Mouse (Mus musculus) brain, adult 2 months (tissue): ENCODE measurements around the gene Hs1bp3.

Experiments used
- DNase-seq: peaks from one replicate; pipeline ENCODE4 v3.0.0; 2011; ENCODE audit warnings: low read depth, low spot score

Hs1bp3 gene

DNA sequence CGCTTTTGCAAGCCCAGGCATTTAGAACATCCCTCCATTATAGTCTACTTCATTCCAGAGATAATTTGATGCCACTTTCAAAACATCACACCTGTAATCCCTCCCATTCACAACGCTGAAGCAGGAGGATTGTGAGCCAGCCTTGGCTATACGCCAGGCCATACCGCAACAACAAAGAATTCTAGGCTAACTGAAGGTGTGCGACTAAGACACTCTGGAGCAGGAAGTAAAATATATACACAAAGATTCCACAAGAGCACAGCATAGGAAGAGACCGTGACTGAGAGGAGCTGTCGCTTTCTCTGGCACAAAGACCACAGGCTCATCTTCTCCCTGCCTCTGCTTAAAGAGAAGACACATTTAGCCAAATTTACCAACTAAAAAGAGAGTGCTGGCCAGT is 49.2 kb downstream of the Hs1bp3 start:
- DNase-seq: no peak

DNA sequence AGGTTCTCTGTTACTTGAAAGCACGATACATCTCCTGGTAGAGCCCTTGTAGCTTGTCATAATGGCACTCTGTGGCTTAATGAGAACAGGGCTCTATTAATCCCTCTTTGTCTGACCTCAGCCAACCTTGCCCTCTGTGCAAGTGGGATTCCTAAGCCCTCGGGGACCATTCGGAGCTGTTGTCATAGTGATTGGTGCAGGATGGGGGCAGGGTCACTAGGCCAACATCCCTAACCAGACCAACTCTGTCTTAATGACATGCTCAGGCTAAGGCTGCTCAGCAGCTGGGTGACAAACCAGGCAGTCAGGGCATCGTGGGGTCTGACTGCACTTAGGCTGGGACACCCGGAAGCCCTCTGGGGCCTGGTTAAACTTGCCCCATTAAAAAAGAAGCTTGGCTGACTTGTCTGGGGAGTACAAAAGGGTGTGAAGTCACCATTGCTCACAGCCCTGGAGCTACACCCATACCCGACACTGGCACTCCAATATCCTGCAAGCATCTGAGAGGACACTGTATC is 51.1 kb downstream of the Hs1bp3 start:
- no peak for DNase-seq

DNA sequence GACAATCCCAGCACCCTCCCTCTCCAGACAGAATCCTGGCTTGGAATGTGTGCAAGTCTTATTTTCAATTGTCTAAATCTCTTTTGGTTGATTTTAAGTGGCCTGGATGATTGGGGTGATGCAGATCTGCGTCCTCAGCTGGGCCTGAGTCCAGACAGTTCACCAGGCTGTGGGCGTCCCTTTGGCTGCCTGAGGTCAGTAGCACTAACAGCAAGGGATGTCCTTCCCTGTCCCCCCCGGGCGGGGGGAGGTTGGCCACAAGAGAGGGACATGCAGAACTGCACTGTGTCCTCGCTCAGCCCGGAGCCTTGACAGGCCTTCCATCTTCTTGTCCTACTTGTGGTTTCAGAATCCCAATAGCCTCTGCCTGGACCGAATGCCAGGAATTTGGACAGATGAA is 52.1 kb downstream of the Hs1bp3 start:
- DNase-seq: no peak

DNA sequence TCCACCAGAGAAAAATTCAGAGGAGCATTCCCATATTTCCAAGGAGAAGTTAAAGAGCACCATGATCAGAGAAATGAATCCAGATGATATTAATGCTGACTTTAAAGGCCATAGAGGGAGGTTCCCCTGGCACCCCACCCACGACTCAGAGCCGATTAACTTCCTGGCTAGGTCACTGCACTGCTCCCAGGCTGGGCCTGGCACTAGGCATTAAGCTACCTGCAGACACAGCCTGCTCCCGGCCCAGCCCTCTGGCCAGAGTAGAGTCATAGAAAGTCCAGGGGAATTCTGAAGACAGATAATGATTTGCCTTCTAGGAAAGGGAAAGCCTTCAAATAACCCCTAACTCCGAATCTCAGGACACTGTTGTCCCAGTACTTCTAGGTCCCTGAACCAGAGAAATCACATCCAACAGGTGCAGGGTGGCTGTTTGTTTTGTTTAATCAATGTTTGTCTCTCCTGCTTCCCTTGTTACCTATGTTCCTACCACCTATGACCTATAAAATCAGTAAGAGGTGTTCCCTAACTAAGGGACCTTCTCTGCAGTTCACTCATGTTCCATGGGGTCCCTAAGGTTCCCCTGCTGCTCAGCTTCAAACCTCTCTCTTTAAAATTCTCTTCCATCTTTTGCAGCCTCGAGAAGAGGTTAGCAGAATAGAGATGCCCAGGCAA is 52.8 kb downstream of the Hs1bp3 start:
- no peak for DNase-seq

DNA sequence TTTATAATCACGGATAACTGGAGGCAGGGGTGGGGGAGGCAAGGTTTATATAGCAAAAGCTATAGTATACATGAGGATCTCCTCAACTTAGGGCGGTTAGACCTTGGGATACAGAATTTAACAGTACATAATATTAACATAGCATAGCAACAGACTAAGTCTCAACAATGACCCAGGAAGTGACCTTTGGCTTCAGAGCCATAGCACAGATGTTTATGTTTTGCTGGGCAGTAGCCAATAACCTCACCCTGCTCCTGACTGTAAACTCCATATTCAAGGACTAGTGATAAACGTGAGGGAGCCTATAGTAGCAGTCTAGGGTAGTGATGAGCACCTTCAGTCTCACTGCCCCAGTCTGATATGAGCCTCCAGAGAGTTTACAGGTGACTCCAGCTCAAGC is 53.5 kb downstream of the Hs1bp3 start:
- no peak for DNase-seq

DNA sequence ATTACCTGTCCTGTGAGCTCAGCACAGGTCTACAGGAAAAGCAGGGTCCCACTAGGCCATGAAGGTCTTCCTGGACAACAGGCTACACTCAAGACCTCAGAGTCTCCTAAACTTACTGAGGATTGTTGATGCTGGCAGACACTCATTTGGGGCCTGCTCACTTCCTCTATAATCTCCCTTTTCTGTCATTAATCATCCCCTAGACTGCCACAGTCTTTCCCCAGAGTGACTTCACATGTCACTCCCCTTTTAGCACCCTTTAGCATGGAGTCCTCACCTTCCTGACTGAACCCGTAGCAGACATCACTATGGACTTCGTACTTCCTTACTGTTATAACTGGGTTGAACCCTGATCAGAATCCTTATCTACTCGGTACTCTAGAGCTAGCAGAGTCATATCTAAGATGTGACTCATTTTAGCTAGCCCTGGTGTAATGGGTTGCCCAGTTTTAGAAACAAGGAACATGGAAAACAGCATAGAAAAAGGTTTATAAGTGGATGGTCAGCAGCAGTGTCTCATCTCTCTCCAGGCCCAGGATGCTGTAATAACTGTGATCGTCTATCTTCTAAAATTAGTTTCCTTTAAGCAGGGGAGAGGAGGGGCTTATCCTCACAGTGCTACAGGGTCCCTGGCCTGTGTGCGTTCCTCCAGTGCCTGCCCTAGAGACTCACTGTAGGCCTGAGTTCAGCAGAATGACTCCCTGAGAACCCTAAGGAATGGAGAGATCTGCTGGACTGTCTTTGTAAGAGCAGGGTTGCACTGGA is 58.7 kb downstream of the Hs1bp3 start:
- no peak for DNase-seq

DNA sequence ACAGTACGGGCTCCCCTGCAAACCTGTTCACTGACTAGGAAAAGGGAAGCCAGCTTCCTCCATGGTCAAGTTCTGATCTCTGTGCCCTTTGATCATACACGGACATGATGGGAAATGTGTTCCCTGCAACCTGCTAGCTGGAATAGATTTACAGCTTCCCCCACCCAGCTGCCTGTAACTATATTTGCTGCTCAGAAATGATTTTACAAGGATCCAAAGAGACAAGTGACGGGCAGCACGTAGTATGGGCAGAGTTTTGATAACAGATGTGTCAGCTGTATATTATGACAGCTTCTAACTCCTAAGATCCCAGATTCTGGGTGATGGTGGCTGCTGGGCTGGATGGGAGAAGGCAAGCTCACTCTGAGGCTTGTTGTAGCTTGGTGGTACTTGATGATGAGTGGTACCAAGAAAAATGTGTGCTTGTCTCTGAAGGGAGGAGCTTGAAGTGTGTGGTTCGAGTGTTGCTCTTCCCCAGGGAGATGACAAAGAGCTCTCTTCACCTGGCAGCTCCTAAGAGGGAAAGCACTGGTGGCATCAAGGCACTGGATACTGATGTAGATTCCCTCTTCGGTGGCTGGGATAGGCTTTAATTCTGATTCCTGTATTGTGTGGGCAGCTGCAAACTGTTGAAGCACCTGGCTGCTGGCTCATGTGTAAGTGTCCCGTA is 59.4 kb downstream of the Hs1bp3 start:
- no peak for DNase-seq

DNA sequence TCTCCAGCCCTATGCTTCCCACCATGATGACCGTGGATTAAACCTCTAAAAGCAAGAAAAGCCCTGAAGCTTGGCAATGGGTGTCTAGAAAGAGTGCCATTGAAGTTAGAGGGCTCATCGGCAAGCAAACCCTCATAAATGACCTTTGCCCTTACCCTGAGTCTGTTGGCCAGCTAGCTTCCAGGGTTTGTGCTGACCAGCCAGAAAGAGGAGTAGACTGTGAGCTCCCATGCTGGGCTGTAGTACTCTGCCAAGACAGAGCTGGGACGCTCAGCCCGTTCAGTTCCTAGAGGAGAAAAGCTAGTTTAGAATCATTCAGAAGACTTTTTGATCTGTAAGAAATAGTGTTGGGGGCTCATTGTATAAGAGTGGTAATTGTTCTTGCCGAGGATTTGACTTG is 60.5 kb downstream of the Hs1bp3 start:
- DNase-seq: no peak

DNA sequence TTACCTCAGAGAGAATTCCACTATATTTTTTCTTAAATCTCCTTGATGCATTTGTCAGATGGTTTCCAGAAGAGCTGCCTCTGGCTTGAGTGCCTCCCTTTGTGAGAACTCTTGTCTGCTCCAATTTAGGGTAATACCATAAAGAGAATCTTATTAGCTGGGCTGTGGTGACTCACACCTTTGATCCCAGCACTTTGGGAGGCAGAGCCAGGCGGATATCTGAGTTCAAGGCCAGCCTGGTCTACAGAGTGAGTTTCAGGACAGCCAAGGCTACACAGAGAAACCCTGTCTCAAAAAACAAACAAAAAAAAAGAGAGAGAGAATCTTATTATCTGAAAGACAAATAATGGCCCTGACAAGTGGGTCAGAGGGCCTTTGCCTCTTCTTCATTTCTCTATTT is 63.9 kb downstream of the Hs1bp3 start:
- no peak for DNase-seq

DNA sequence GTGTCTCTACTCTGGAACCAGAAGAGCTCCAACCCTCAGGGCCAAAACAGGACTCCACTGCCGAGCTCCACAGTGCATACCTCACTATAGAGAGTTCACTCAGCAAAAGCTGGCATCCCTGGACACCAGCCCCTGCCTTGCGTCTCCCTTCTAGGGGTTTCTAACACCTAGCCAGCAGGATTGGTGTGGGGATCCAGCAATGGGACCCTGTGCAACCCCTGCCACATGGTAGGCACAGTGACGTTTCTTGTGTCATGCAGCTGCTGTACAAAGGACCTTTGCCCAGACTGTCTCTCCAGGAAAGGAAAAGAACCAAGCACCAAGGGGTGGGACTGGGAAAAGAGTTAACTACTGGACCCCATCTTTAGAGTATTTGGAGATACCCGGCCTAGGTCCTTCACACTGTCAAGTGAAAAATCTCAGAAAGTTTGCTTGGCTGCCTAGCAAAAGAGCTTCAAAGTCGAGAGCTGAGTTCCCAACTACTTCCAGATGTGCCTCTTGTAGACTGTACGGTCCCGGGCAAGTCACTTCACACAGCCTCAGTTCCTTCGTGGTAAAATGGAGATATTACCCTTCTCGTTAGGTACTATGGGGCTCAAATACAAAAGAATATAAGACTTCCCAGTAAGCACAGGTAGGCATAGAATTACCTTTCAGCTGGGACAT is 64.9 kb downstream of the Hs1bp3 start:
- DNase-seq: no peak

DNA sequence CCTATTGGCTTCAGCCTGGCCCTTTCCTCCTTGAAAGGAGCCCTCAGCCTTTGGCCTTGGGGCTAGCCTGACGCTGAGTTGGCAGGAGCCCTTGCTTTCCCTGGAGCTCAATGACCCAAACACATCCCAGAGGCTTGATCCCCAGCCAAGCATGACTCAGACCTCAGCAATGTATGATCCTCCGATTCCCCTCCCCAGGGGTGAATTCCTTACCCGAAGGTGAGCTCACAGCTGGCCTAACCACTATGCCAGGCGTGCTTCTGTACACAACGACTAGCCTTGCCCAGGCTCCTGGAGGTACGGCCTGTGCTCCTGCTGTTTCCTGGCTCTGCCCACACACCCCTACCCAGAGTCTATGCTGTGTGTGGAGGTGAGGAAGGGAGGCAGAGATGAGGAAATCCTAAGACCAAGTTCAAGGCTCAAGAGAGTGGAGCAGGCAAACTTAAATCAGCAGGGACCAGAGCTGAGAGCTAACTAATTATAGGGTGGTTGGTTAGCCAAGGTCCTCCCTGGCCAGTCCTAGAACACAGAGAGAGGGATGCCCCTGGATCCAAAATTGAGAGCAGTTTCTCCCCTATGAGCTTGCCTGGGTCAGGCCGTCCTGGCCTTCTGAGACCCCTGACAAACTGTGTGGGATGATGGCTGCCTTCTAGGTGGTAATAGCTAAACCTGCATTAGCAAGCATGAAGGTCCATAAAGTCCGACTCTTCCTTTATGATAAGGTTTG is 66.7 kb downstream of the Hs1bp3 start:
- peak; percentile 69 for DNase-seq

DNA sequence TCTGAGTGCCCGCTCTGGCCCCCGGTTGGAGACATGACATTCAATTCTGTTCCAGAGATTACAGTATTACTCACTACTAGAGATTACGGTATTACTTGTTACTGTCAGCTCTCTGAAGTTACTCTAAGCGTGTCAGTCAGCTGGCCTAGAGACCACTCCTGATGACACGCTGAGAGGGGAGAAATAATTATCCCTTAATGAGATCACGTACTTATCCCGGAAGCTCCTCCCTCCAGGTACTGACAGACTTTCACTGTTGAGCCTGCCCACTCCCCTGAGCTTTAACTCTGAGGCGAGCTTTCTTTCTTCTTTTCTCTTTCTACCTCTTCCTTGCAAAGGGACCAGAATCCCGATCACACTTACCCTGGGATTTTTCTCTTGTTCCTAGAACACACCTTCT is 67.7 kb downstream of the Hs1bp3 start:
- no peak for DNase-seq

DNA sequence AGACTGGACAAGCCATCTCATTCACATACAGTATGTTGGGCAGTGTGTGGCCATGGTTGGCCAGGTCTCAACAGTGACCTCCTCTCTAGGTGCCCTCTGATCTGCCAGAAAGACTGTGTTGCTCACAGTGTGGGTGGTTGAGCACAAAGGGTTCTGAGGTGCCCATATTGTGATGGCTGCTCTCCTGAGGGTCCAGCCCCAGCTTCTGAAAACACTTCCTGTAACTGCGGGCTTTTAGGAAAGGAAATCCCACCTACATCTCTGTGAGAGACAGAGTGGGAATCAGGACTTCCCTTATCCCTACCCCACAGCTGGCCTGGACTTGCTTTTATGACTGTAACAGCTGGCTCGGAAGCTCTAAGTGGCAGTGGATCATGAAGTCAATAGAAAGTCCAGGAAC is 68.7 kb downstream of the Hs1bp3 start:
- no peak for DNase-seq

DNA sequence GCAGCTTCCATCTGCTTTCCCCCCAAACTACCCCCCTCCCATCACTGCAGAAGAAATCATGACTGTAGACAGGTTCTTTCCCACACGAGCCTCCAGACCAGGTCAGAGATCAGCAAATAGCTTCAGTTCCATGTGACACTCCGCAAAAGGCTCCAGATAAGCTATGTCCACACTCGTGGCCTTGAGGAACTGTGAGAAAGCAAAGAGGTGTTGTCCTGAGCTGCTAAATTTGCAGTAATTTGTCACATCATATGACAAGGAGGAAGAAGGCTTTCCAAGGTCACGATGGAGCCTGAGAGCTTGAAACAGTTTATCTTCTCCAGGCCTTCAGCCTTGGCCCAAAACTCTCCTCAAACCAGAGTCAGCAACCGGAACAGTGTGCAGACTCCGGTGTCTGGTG is 70.6 kb downstream of the Hs1bp3 start:
- DNase-seq: no peak

DNA sequence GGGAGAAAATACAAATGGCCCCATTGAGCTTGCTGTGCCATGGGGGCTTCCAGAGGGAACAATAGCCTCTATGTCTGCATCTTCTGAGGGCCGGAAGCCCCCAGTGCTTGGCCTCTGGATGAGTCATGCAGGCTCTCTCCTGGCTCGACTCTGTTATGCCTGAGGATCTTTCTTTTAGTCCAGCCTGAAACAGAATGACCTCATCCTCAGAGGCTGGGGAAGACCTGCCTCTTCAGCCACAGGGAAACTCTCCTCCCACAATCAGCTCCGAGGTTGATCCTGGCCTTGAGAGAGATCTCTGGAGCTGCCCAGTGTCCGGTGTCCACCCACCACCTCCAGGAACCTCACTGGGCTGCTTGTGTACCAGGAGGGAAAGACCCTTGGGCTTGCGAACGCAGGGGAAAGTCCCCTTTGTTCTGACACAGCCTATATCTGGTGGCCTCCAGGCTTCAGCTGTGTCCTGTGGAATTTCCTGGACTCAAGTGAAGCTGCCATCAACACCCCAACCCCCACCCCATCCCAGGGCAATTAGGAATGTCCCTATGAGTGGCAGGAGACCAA is 73.3 kb downstream of the Hs1bp3 start:
- peak; percentile 36 for DNase-seq

DNA sequence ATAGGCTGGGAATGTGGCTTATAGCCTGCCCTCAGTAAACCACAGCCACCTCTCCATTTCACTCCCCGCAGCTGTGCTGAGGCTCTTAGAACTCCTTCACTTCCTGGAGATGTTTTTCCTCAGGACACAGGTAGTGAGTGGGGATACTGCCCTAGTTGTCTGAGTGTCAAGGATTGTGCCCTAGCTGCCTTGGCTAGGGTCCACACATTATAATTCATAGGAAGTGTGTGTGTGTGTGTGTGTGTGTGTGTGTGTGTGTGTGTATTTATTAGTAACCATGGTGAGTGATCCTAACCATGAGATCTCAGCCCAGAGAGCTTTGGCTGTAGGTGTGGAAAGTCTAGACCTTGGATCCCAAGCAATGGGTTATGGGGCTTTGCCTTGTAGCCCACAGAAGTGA is 74.0 kb downstream of the Hs1bp3 start:
- DNase-seq: no peak

DNA sequence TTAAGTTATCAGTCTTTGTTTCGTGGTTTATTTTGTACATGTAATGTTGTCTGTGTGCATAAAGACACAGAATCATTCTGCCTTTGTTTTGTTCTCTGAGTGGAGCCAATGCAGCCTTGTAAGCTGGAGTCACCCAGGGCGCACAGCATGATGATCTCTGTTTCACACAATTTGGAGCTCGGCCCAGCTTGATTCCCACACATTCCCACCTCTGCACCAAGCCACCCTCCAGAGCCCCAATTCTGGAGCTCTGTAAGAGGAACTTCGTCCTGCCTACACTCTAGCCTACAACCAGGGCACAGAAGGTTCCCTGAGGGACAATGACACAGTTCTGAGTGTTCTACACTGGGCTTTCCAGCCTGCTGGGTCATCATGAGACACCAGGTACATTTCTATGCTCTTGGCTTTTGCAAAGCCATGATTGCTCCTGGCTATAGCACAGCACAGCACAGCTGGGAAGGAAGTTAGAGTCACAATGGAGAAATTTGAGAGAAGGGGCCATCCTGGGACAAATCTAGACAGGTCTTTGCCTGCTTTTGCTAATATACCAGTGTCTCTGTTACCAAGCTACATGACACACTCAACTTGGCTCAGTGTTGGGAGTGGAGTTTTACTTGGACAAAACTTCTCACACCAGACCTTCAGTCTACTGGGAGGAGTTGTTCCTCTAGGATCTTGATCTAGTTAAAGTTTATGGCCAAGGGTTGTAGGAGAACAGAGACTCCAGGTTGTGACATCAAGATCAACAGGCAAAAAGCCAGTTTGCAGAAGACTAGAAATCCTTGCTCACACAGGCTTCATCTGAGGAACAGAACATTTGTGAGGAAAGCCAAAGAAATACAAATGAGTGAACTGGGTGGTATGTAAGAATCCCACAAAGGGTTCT is 75.5 kb downstream of the Hs1bp3 start:
- peak; percentile 61 for DNase-seq

DNA sequence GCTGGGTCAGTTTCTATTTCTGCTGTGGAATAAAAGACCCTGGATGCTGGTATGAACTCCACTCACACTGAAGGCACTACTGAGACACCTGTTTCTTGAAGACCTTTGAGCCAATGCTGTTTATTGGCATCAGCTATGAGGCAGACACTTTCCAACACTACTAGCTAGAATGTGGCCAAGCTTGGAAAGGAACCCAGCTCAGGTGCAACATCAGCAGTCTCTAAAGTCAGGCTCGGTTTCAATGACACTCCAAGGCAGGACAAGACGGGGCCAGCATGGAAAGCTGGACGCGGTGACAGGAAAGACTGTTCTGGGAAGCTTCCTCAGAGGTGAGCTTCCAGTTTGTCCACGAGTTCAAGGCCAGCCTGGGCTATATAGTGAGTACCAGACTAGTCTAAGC is 80.0 kb downstream of the Hs1bp3 start:
- no peak for DNase-seq
